Mouse (Mus musculus): ENCODE data around the gene Arfgef3.

DNA sequence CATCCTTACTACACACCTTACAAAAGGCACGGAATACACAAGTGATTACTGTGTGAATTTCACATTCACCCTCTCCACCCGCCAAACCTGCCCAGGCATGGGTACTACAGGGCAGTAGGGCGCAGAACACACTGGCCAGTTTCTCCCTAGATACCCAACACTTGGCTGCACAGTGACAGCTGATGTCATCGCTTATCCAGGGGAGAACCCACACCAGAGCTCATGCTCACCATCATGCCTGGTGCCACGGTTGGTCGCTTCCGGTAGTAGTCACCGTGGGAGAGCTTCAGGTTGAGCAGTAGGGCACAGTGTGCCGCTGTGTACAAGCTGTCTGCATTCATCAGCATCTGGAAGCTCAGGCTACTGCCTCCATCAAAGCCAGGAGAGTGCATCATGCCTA lies 108.3 kb downstream of the Arfgef3 start:
- no peak for TF ChIP-seq POLR2A (IDR thresholded peaks at IDR 0.05; ENCODE audit: control insufficient read depth, extremely low read depth, insufficient read depth, low read length, poor library complexity)
- no peak for TF ChIP-seq CTCF (IDR thresholded peaks at IDR 0.05; ENCODE audit: borderline replicate concordance, control insufficient read depth, extremely low read depth, insufficient read depth, low read length, poor library complexity)

All from thymus, adult 2 months (tissue).